Mouse (Mus musculus) heart, embryonic 15.5 days (tissue): ENCODE results near the gene Tlr13. TPM values are rescaled to one million over a fixed set of nuclear protein-coding genes. Genes with fewer than 3 reads are reported as not detected.

Experiments used
- ATAC-seq: fragments of 200-750 bp; cut with Nextera tagmentation; replicated peaks from 2 replicates; pipeline ENCODE4 v1.8.0; 2017; ENCODE audit warnings: low read depth, moderate TSS enrichment; ENCODE audit not compliant: insufficient number of reproducible peaks, insufficient read depth, low FRiP score
- H3K27ac ChIP-seq: fragments of 300-500 bp; sonication (generic); 2 replicates; pipeline ENCODE4 v1.5.1; 2015; ENCODE audit warnings: mild to moderate bottlenecking, inconsistent platforms
- H3K27me3 ChIP-seq: fragments of 300-500 bp; sonication (generic); 2 replicates; pipeline ENCODE4 v1.6.1; 2015; ENCODE audit warnings: inconsistent platforms
- H3K36me3 ChIP-seq: fragments of 300-500 bp; sonication (generic); 2 replicates; pipeline ENCODE4 v1.6.1; 2015; ENCODE audit warnings: mild to moderate bottlenecking, inconsistent platforms
- H3K4me1 ChIP-seq: fragments of 300-500 bp; sonication (generic); replicated peaks from 2 replicates; pipeline ENCODE4 v1.6.1; 2015; ENCODE audit warnings: inconsistent platforms
- H3K4me2 ChIP-seq: fragments of 300-500 bp; sonication (generic); 2 replicates; pipeline ENCODE4 v1.6.1; 2015; ENCODE audit warnings: inconsistent platforms, mild to moderate bottlenecking, moderate library complexity
- H3K4me3 ChIP-seq: fragments of 300-500 bp; sonication (generic); 2 replicates; pipeline ENCODE4 v1.5.1; 2015; ENCODE audit warnings: mild to moderate bottlenecking, inconsistent platforms
- H3K9ac ChIP-seq: fragments of 300-500 bp; sonication (generic); 2 replicates; pipeline ENCODE4 v1.6.1; 2015; ENCODE audit warnings: mild to moderate bottlenecking, inconsistent platforms
- H3K9me3 ChIP-seq: fragments of 300-500 bp; sonication (generic); replicated peaks from 2 replicates; pipeline ENCODE4 v1.6.1; 2016; ENCODE audit warnings: inconsistent platforms
- WGBS: fragments of 180-500 bp; shearing (Covaris S2); methylation state at CpG from one replicate; pipeline ENCODE4 v1.1.7; 2015; ENCODE audit warnings: mixed read lengths; 5-methylcytosine and 5-hydroxymethylcytosine counted together
- polyA plus RNA-seq: library from polyadenylated mRNA; unstranded; fragments of >200 nt; fragmentation: Nextera tagmentation; extraction: Ambion mirVana; gene quantifications from 2 replicates; pipeline ENCODE4 v1.2.1, GENCODE M21; 2015

Tlr13 gene
- polyA plus RNA-seq, 1 experiment from 2014 or later: 0.43 TPM

DNA sequence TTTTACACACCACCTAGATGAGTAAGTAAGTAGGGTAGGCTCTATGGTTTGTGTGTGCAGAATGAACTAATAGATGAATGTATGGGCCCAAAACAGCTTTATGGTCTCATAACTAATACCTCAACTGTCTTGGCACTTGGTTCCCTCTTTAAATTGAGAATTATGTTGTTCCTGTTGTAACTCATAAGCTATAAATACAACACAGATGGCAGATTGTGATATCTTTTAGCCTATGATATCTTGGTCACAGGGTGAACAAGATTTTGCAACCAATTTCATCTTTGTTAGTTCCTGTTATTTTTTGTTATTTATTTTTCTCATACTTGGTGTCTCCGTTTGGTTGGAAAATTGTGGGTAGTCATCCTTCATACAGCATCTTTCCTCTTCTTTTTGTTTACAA, 5.2 kb downstream of the Tlr13 start:
- H3K9ac ChIP-seq: no peak overlapping the region
- no peaks in the 10 kb centered on the region for H3K4me1 ChIP-seq
- no peaks in the 10 kb centered on the region for H3K27me3 ChIP-seq
- H3K4me2 ChIP-seq: no peak overlapping the region
- WGBS: 92% methylated on average over 1 of the region's 1 CpGs
- H3K4me3 ChIP-seq: no peak overlapping the region
- no peak overlapping the region for H3K27ac ChIP-seq
- no peaks in the 10 kb centered on the region for H3K36me3 ChIP-seq
- no peaks in the 10 kb centered on the region for H3K9me3 ChIP-seq
- ATAC-seq: no peak

DNA sequence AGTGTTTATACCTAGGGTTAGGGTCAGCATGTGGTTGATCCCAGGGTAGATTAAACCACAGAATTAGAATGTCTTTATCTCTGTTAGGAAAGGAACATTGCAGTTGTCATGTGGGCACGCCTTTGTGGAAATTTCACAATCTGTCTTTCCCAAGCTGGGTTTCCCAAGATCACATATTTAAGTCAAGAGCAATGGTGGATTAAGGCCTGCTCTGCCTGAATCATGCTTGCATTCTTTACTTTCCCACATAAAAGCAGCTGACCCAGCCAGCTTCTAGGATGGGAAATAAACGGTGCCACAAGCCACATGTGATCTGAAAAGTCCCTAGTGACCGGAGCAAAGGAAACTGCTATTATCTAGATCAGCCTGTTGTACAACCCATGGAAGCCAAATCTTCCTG, 6.5 kb downstream of the Tlr13 start:
- Histone ChIP-seq H3K4me3 (no peak overlapping the region), H3K27ac (no peak overlapping the region), H3K4me1 (no peaks in the 10 kb centered on the region), H3K9me3 (no peaks in the 10 kb centered on the region), H3K36me3 (no peaks in the 10 kb centered on the region), H3K9ac (no peak overlapping the region), H3K4me2 (no peak overlapping the region), H3K27me3 (no peaks in the 10 kb centered on the region)
- 79% methylated on average over 3 of the region's 3 CpGs for WGBS
- ATAC-seq: no peak

DNA sequence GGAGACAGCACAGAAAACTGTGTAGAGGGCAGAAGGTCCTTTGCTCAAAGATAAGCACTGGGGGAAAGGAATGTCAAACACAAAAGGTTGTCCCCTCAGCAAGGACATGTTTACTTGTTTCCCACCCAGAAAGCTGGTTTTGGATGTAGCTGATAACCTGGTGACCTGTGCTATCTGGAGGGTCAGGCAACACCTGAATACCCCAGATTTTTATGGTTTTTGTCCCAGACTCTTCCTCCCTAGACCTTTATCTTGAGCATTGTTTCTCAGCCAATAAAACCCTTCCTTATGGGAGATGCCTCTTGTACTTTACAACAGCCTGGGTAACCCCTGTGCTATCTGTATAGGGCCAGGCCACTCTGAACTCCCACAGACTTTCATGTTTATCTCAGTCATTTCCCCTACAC, 11.2 kb downstream of the Tlr13 start:
- Histone ChIP-seq H3K27ac (no peak overlapping the region), H3K4me1 (no peaks in the 10 kb centered on the region), H3K4me2 (no peak overlapping the region), H3K4me3 (no peak overlapping the region), H3K9me3 (no peaks in the 10 kb centered on the region), H3K27me3 (no peaks in the 10 kb centered on the region), H3K9ac (no peak overlapping the region), H3K36me3 (no peaks in the 10 kb centered on the region)
- ATAC-seq: no peak

DNA sequence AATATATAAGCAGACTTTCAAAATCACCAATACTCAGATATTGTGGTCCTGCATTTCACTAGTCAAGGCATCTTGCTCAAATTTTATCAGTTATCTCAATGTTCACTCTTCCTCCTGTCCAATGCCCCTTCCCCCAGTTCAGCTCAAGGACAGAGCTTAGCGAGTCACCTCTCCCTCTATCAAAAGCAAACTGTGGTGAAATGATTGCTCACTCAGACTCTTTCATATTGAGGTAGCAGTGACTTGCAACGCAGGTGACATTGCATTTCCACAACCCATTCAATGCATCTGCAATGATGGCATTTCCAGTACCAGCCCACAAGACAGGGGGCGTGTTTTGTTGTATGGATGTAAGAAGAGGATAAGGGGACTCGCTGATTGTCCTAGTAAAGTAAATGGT, 12.9 kb downstream of the Tlr13 start:
- no peaks in the 10 kb centered on the region for H3K27me3 ChIP-seq
- H3K9ac ChIP-seq: no peak overlapping the region
- no peak overlapping the region for H3K4me2 ChIP-seq
- no peak overlapping the region for H3K4me3 ChIP-seq
- WGBS: 63% methylated on average over 4 of the region's 4 CpGs
- no peak overlapping the region for H3K27ac ChIP-seq
- no peaks in the 10 kb centered on the region for H3K9me3 ChIP-seq
- H3K4me1 ChIP-seq: no peaks in the 10 kb centered on the region
- ATAC-seq: no peak
- H3K36me3 ChIP-seq: no peaks in the 10 kb centered on the region

DNA sequence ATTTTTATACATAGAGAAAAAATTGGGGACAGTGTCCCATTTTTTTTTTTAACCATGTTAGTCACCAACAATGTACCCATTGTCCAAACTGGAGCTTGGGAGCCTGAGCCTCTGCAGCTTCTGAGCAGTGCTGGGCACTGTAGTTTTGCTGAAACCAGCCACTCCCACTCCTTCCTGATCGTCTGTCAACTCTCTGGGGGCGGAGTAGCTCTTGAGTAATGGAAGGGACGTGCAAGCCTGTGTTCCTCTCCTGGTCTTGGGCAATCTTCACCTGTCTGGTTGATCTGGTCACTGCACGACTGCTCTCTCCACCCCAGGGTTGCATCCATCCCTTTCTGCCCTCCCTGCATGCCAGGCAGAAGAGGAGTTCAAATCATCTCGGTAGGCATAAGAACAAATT, 21.0 kb downstream of the Tlr13 start:
- Histone ChIP-seq H3K27me3 (no peaks in the 10 kb centered on the region), H3K4me2 (no peak overlapping the region), H3K9me3 (no peaks in the 10 kb centered on the region), H3K9ac (no peak overlapping the region), H3K4me1 (no peaks in the 10 kb centered on the region), H3K36me3 (no peaks in the 10 kb centered on the region), H3K27ac (no peak overlapping the region), H3K4me3 (no peak overlapping the region)
- no peak for ATAC-seq
- 39% methylated on average over 5 of the region's 5 CpGs for WGBS

DNA sequence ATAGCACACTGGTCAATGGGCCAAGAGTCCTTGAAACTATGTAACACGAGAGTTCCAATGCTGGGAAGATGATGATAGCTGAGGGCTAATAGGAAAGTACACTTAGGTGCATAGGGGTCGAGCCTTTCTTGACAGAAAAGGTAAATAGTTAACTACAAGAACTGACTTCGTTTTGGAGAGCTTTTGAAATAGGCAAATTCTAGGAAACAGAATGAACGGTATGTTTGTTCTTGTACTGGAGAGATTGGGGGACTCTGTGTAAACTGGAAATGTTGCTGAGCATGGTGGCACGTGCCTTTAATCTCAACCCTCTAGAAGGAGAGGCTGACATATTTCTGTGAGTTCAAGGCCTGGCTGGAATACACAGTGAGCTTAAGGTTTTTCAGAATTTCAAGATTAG, 21.6 kb downstream of the Tlr13 start:
- 70% methylated on average over 5 of the region's 5 CpGs for WGBS

DNA sequence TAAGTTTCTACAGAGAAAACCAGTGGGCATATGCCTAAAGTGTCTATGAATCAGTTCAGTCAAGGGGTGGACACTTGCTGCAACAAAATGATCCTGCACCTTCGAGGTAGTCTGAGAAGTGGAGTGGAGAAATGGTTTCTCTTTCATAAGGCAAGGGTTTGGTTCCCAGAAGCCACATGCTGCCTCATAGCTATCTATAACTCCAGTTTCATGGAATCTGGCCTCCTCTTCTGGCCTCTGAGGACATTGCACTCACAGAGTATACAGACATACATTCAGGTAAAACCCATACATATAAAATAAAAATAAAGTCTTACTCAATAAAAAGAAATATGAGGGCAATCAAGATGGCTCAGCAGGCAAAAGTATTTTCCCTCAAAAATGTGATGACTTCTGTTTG, 22.1 kb downstream of the Tlr13 start:
- H3K9ac ChIP-seq: no peak overlapping the region
- WGBS: 60% methylated on average over 1 of the region's 1 CpGs
- no peaks in the 10 kb centered on the region for H3K9me3 ChIP-seq
- H3K4me3 ChIP-seq: no peak overlapping the region
- no peaks in the 10 kb centered on the region for H3K36me3 ChIP-seq
- no peak overlapping the region for H3K4me2 ChIP-seq
- H3K27ac ChIP-seq: no peak overlapping the region
- ATAC-seq: no peak
- H3K4me1 ChIP-seq: no peaks in the 10 kb centered on the region
- no peaks in the 10 kb centered on the region for H3K27me3 ChIP-seq

More for the DNA sequence above, 21.6 kb downstream of the Tlr13 start:
- Histone ChIP-seq H3K4me3 (no peak overlapping the region), H3K27ac (no peak overlapping the region), H3K9me3 (no peaks in the 10 kb centered on the region), H3K4me1 (no peaks in the 10 kb centered on the region), H3K27me3 (no peaks in the 10 kb centered on the region), H3K36me3 (no peaks in the 10 kb centered on the region), H3K9ac (no peak overlapping the region), H3K4me2 (no peak overlapping the region)
- no peak for ATAC-seq

DNA sequence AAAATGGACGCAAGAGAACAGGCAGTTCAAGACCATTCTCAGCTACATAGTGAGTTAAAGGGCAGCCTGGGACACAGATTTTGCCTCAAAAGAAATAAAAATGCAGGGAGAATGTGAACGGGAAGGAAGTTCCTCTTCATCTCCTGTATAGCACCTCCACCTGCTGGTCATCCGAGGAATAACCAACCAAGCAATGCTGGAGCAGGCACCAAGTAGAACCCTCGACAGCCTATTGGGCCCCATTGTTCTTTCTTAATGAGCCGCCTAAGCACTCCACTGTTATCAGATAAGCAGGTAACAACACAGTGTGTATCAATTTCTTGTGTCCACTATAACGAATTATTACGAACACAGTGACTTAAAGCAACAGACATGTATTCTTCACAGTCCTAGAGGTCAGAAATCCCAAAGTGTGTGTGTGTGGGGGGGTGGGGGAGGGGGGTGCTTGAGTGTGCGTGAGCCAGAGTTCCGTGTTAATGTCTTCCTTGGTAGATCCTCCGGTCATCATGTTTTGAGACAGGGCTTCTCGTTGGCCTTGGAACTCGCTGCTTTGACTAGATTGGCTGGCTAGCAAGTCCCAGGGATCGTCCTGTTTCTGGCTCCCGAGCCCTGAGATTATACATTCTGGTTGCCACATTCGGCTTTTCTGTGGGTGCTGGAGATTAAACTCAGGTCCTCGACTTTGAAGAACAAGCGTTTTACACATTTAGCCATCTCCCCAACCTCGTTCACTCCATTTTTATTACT, 28.3 kb downstream of the Tlr13 start:
- Histone ChIP-seq H3K9me3 (no peaks in the 10 kb centered on the region), H3K27me3 (no peaks in the 10 kb centered on the region), H3K4me1 (no peaks in the 10 kb centered on the region), H3K9ac (peak overlapping the region; percentile 19), H3K27ac (no peak overlapping the region), H3K4me3 (peak overlapping the region; percentile 41), H3K4me2 (peak overlapping the region; percentile 58), H3K36me3 (no peaks in the 10 kb centered on the region)
- ATAC-seq: peak; percentile 53; the same call in 1 of the 2 replicates
- 18% methylated on average over 18 of the region's 18 CpGs for WGBS

DNA sequence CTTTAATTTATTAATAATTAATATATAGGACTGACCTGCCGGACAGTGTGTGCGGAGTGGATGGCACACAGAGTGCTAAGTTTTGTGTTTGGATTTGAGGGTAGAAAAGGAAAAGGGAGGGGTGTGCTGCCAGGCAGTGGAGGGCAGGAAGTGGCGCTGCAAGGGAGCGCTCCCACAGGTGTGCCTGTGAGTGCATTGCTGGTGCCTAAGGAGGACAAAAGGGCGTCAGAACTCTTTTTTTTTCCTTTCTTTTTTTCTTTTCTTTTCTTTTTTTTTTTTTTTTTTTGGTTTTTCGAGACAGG, 28.8 kb downstream of the Tlr13 start:
- 53% methylated on average over 6 of the region's 6 CpGs for WGBS
- no peak overlapping the region for H3K9ac ChIP-seq
- no peak for ATAC-seq

DNA sequence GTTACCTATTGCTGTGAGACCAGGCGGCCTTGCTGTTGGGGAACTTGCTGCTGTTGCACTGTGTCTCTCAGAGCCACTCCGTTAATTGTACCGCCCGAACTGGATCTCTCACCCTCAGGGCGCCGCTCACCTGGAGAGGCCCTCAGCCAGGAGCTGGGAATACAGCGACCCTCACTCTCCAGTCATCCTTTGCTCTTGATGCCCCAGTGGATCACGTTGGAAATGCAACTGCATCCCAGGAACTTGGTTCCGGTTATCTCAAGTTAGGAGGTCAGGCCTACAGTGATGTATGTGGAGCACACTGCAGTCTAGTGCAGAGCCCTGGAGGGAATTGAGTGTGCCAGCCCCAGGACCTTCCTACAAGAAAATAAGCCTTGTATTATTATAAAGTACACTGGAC, 33.3 kb downstream of the Tlr13 start:
- no peaks in the 10 kb centered on the region for H3K27me3 ChIP-seq
- no peak overlapping the region for H3K4me3 ChIP-seq
- WGBS: 60% methylated on average over 9 of the region's 9 CpGs

More for the DNA sequence above, 28.8 kb downstream of the Tlr13 start:
- Histone ChIP-seq H3K27ac (no peak overlapping the region), H3K27me3 (no peaks in the 10 kb centered on the region), H3K9me3 (no peaks in the 10 kb centered on the region), H3K4me1 (no peaks in the 10 kb centered on the region), H3K4me2 (peak overlapping the region; percentile 58), H3K36me3 (no peaks in the 10 kb centered on the region), H3K4me3 (peak overlapping the region; percentile 41)

DNA sequence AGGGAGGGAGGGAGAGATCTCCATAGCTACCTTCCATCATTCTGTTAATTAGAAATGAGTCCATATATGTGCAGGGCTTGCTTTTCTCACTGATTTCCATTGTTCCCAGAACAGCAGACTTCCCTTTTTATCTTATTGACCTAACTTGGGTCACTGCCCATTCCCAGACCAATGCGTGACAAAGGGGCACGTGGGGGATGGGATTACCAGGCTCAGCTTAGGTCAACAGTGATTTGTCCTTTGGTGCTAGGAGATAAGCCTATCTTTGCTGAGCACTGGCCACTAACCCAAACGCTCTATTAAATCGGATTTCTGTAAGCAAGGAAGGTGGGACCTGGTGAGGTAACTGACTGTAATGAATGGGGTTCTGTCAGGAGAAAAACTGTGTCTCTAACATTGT, 41.3 kb downstream of the Tlr13 start:
- no peak overlapping the region for H3K4me3 ChIP-seq
- 25% methylated on average over 4 of the region's 4 CpGs for WGBS
- no peak overlapping the region for H3K4me2 ChIP-seq
- peaks cover 12% of the 10 kb centered on the region; the same call in 1 of the 2 replicates for H3K4me1 ChIP-seq
- H3K9ac ChIP-seq: no peak overlapping the region
- H3K36me3 ChIP-seq: no peaks in the 10 kb centered on the region
- H3K27ac ChIP-seq: no peak overlapping the region
- H3K27me3 ChIP-seq: no peaks in the 10 kb centered on the region
- H3K9me3 ChIP-seq: no peaks in the 10 kb centered on the region
- ATAC-seq: no peak

More for the DNA sequence above, 33.3 kb downstream of the Tlr13 start:
- no peak overlapping the region for H3K4me2 ChIP-seq
- no peak for ATAC-seq
- H3K36me3 ChIP-seq: no peaks in the 10 kb centered on the region
- H3K4me1 ChIP-seq: no peaks in the 10 kb centered on the region
- H3K27ac ChIP-seq: no peak overlapping the region
- H3K9ac ChIP-seq: no peak overlapping the region
- H3K9me3 ChIP-seq: no peaks in the 10 kb centered on the region

DNA sequence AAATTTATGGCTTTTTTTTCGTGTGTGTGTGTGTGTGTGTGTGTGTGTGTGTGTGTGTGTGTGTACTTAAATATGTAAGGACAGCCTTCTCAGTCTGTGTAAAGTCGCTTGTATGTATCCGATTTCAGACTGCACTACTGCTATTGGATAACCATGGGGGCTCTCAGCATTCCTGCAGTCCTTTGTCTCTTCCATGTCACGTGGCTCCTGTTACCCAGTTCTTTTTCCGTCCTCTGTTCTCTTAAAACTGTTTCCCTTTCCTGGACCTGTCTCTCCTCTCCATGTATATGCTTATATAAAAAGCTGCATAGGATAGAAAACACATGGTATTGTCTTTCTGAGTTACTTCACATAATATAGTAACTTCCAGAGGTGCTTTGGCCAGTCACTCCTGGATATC, 42.7 kb downstream of the Tlr13 start:
- Histone ChIP-seq H3K4me1 (peaks cover 12% of the 10 kb centered on the region; the same call in 1 of the 2 replicates), H3K27me3 (no peaks in the 10 kb centered on the region), H3K9ac (no peak overlapping the region), H3K9me3 (no peaks in the 10 kb centered on the region), H3K27ac (peak overlapping the region; percentile 91), H3K4me2 (0 out of 2 replicates have a peak overlapping the region, but pooled peaks have one; percentile 49), H3K4me3 (no peak overlapping the region), H3K36me3 (no peaks in the 10 kb centered on the region)
- ATAC-seq: no peak
- 20% methylated on average over 5 of the region's 5 CpGs for WGBS
